Mouse (Mus musculus) hindbrain, embryonic 11.5 days (tissue): ENCODE measurements at regions not wholly inside any gene's neighbourhood (a gene's known extent, or its start where the extent isn't known, plus 50 kb on each side); places are given as distances from the start of the nearest gene placed in this dataset.

Experiments used
- ATAC-seq: fragments of 200-750 bp; cut with Nextera tagmentation; 2 replicates; pipeline ENCODE4 v1.8.0; 2017; ENCODE audit warnings: mild to moderate bottlenecking, moderate TSS enrichment, moderate library complexity; ENCODE audit not compliant: low FRiP score
- DNase-seq: peaks from one replicate; pipeline ENCODE4 v3.0.0-alpha.2; 2015; ENCODE audit warnings: low spot score
- H3K27ac ChIP-seq: fragments of 300-500 bp; sonication (generic); 2 replicates; pipeline ENCODE4 v1.5.1; 2014; ENCODE audit warnings: mild to moderate bottlenecking, low read depth, low read length
- H3K27me3 ChIP-seq: fragments of 300-500 bp; sonication (generic); 2 replicates; pipeline ENCODE4 v1.6.1; 2014; ENCODE audit warnings: mild to moderate bottlenecking, low read length, moderate library complexity, mixed read lengths; ENCODE audit not compliant: control insufficient read depth, insufficient read depth
- H3K36me3 ChIP-seq: fragments of 300-500 bp; sonication (generic); 2 replicates; pipeline ENCODE4 v1.6.1; 2014; ENCODE audit warnings: mild to moderate bottlenecking, low read length, moderate library complexity, mixed read lengths; ENCODE audit not compliant: control insufficient read depth, insufficient read depth
- H3K4me1 ChIP-seq: fragments of 300-500 bp; sonication (generic); replicated peaks from 2 replicates; pipeline ENCODE4 v1.6.1; 2014; ENCODE audit warnings: low read length, mixed read lengths; ENCODE audit not compliant: control insufficient read depth, insufficient read depth
- H3K4me2 ChIP-seq: fragments of 300-500 bp; sonication (generic); replicated peaks from 2 replicates; pipeline ENCODE4 v1.6.1; 2014; ENCODE audit warnings: mild to moderate bottlenecking, low read depth, low read length
- H3K4me3 ChIP-seq: fragments of 300-500 bp; sonication (generic); 2 replicates; pipeline ENCODE4 v1.5.1; 2014; ENCODE audit warnings: low read depth, low read length
- H3K9ac ChIP-seq: fragments of 300-500 bp; sonication (generic); 2 replicates; pipeline ENCODE4 v1.6.1; 2014; ENCODE audit warnings: low read depth, low read length
- H3K9me3 ChIP-seq: fragments of 300-500 bp; sonication (generic); 2 replicates; pipeline ENCODE4 v1.6.1; 2016; ENCODE audit warnings: low read length; ENCODE audit not compliant: control insufficient read depth
- WGBS: fragments of 180-500 bp; shearing (Covaris S2); extraction: QIAGEN DNeasy Blood & Tissue Kit; methylation state at CpG from one replicate; pipeline ENCODE4 v1.1.7; 2014; 5-methylcytosine and 5-hydroxymethylcytosine counted together

DNA sequence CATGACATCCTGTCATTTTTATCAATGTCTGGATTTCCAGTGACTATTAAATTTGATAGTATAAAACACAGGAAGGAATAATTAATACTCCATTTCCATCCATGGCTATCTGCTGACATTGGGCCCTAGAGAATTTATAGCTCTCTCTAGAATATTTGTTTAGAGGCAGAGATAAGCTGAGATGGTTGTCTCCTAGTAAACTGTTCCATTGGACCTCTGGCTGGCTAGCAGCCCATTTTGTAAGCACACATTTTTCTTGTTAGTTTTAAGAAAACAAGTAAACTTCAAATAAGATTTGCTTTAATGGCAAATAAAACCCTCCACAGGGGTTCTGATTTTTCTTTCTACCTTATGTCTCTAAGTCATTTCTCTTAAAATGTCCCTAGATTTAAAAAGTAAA, 288.9 kb downstream of the C1d start:
- H3K27me3 ChIP-seq = no peaks in the 10 kb centered on the region
- no peak overlapping the region for H3K9ac ChIP-seq
- no peak overlapping the region for H3K4me2 ChIP-seq
- ATAC-seq (no peak), DNase-seq (no peak)
- no peaks in the 10 kb centered on the region for H3K36me3 ChIP-seq
- H3K4me3 ChIP-seq = no peak overlapping the region
- no peak overlapping the region for H3K27ac ChIP-seq
- no peaks in the 10 kb centered on the region for H3K9me3 ChIP-seq
- no peaks in the 10 kb centered on the region for H3K4me1 ChIP-seq

DNA sequence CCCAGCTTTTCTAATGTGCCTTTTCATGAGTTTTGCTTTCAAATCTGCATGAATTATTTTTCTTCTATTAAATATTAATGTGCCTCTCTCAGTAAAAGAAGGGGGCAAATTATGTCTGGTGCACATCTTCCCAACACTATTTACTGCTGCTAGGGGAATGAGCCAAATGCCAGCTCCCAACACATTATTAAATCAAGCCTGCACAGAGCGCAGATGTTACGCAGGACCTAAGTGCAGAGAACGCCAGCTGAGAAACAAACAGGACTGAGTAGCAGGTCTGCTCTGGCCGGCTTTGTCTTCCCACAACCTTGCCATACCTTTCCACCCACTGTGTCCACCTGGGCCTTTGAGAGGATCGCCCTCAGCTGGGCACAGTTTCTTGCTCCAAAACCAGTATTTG, 291.8 kb downstream of the C1d start:
- no peaks in the 10 kb centered on the region for H3K4me1 ChIP-seq
- no peaks in the 10 kb centered on the region for H3K9me3 ChIP-seq
- no peaks in the 10 kb centered on the region for H3K36me3 ChIP-seq
- H3K9ac ChIP-seq = no peak overlapping the region
- H3K4me3 ChIP-seq = no peak overlapping the region
- H3K27me3 ChIP-seq = no peaks in the 10 kb centered on the region
- H3K4me2 ChIP-seq = no peak overlapping the region
- H3K27ac ChIP-seq = no peak overlapping the region
- no peak; the same call in 1 of the 2 replicates for ATAC-seq
- DNase-seq = no peak
- WGBS = 78% methylated on average over 5 of the region's 5 CpGs

GRCm38 (mm10) chr11:17555276-17555675, 297.9 kb downstream of the C1d start:
- Histone ChIP-seq H3K4me1 (no peaks in the 10 kb centered on the region), H3K9me3 (no peaks in the 10 kb centered on the region), H3K27ac (no peak overlapping the region), H3K4me3 (no peak overlapping the region), H3K27me3 (no peaks in the 10 kb centered on the region), H3K9ac (no peak overlapping the region), H3K4me2 (no peak overlapping the region), H3K36me3 (no peaks in the 10 kb centered on the region)
- DNase-seq (no peak), ATAC-seq (no peak)
- 67% methylated on average over 3 of the region's 3 CpGs for WGBS

- Histone ChIP-seq H3K27me3 (no peaks in the 10 kb centered on the region), H3K4me2 (no peak overlapping the region), H3K9ac (no peak overlapping the region), H3K4me3 (no peak overlapping the region), H3K36me3 (no peaks in the 10 kb centered on the region), H3K27ac (no peak overlapping the region), H3K9me3 (no peaks in the 10 kb centered on the region), H3K4me1 (no peaks in the 10 kb centered on the region)
- no peak for DNase-seq
- ATAC-seq = no peak
- WGBS = 86% methylated on average over 3 of the region's 3 CpGs
These were observed 334.6 kb downstream of the C1d start for GRCm38 (mm10) chr11:17591780-17592487.

- no peak for ATAC-seq
- Histone ChIP-seq H3K36me3 (no peaks in the 10 kb centered on the region), H3K4me2 (no peak overlapping the region), H3K27ac (no peak overlapping the region), H3K4me1 (no peaks in the 10 kb centered on the region), H3K9me3 (no peaks in the 10 kb centered on the region), H3K27me3 (no peaks in the 10 kb centered on the region), H3K4me3 (no peak overlapping the region), H3K9ac (no peak overlapping the region)
- no peak for DNase-seq
- 82% methylated on average over 6 of the region's 6 CpGs for WGBS
These were observed 346.5 kb downstream of the C1d start for GRCm38 (mm10) chr11:17603726-17604493.

- no peak for ATAC-seq
- Histone ChIP-seq H3K9ac (no peak overlapping the region), H3K4me1 (no peaks in the 10 kb centered on the region), H3K9me3 (no peaks in the 10 kb centered on the region), H3K27ac (no peak overlapping the region), H3K4me3 (no peak overlapping the region), H3K4me2 (no peak overlapping the region), H3K27me3 (no peaks in the 10 kb centered on the region), H3K36me3 (no peaks in the 10 kb centered on the region)
- WGBS = 83% methylated on average over 3 of the region's 3 CpGs
- DNase-seq = no peak
These were observed 333.0 kb downstream of the Etaa1 start for GRCm38 (mm10) chr11:17620462-17621248.

DNA sequence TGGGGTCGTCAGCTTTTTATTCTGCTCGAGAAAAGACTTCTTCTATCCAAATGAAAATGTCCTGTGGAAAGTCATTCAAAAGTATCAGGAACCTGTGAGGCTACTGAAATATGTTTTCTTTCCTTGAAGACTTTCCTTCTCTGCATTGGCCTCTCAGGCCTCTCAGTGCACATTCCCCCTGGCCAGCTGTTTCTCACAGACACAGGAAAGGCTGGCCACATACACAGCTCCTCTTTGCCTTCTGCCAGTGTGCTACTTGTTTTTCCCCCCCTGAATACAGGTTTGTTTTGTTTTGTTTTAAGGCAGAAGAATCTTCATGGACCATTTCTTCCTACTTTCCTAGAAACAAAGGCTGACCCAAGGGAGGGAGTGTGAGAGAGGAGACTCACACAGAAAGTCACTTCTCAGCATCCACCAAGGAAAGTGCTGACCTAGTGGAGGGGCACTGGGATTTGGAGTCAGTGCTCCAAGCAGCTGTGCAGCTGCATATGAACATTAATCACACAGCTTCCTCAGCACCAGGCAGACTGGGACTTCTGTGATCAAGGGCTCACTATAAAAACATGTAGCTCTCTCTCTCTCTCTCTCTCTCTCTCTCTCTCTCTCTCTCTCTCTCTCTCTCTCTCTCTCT, 324.0 kb downstream of the Etaa1 start:
- no peak overlapping the region for H3K4me3 ChIP-seq
- DNase-seq (no peak), ATAC-seq (no peak)
- no peaks in the 10 kb centered on the region for H3K27me3 ChIP-seq
- no peaks in the 10 kb centered on the region for H3K9me3 ChIP-seq
- H3K9ac ChIP-seq = no peak overlapping the region
- H3K27ac ChIP-seq = no peak overlapping the region
- H3K36me3 ChIP-seq = no peaks in the 10 kb centered on the region
- H3K4me1 ChIP-seq = no peaks in the 10 kb centered on the region
- no peak overlapping the region for H3K4me2 ChIP-seq
- 76% methylated on average over 2 of the region's 2 CpGs for WGBS

GRCm38 (mm10) chr11:17630172-17630553, 323.5 kb downstream of the Etaa1 start:
- WGBS = no CpG with 5 or more reads among the region's 1 CpGs
- Histone ChIP-seq H3K27me3 (no peaks in the 10 kb centered on the region), H3K4me1 (no peaks in the 10 kb centered on the region), H3K36me3 (no peaks in the 10 kb centered on the region), H3K9ac (no peak overlapping the region), H3K4me3 (no peak overlapping the region), H3K9me3 (no peaks in the 10 kb centered on the region), H3K4me2 (no peak overlapping the region), H3K27ac (no peak overlapping the region)
- DNase-seq (no peak), ATAC-seq (no peak)
